Mouse (Mus musculus) lung, postnatal 0 days (tissue): ENCODE data around the gene Slc35b2. TPM values are rescaled to one million over a fixed set of nuclear protein-coding genes. Genes with fewer than 3 reads are reported as not detected.

Source experiments
- ATAC-seq: fragments of 200-750 bp; cut with Nextera tagmentation; 2 replicates; pipeline ENCODE4 v1.8.0; 2017; ENCODE audit warnings: moderate library complexity
- DNase-seq: peaks from one replicate; pipeline ENCODE4 v3.0.0-alpha.2; 2016; ENCODE audit warnings: low spot score
- H3K27ac ChIP-seq: fragments of 300-500 bp; sonication (generic); 2 replicates; pipeline ENCODE4 v1.5.1; 2014; ENCODE audit warnings: antibody characterized with exemption, mild to moderate bottlenecking, low read length, mixed read lengths
- H3K27me3 ChIP-seq: fragments of 300-500 bp; sonication (generic); replicated peaks from 2 replicates; pipeline ENCODE4 v1.6.1; 2014; ENCODE audit warnings: low read length, mixed read lengths; ENCODE audit not compliant: insufficient read depth
- H3K36me3 ChIP-seq: fragments of 300-500 bp; sonication (generic); 2 replicates; pipeline ENCODE4 v1.6.1; 2014; ENCODE audit warnings: low read length, mixed read lengths; ENCODE audit not compliant: insufficient read depth
- H3K4me1 ChIP-seq: fragments of 300-500 bp; sonication (generic); 2 replicates; pipeline ENCODE4 v1.6.1; 2014; ENCODE audit warnings: antibody characterized with exemption, low read depth, low read length, mixed read lengths; ENCODE audit not compliant: insufficient read depth
- H3K4me2 ChIP-seq: fragments of 300-500 bp; sonication (generic); replicated peaks from 2 replicates; pipeline ENCODE4 v1.6.1; 2014; ENCODE audit warnings: low read depth, mild to moderate bottlenecking, low read length, moderate library complexity, mixed read lengths
- H3K4me3 ChIP-seq: fragments of 300-500 bp; sonication (generic); 2 replicates; pipeline ENCODE4 v1.5.1; 2014; ENCODE audit warnings: low read depth, low read length
- H3K9ac ChIP-seq: fragments of 300-500 bp; sonication (generic); replicated peaks from 2 replicates; pipeline ENCODE4 v1.6.1; 2014; ENCODE audit warnings: low read depth, mild to moderate bottlenecking
- H3K9me3 ChIP-seq: fragments of 300-500 bp; sonication (generic); 2 replicates; pipeline ENCODE4 v1.6.1; 2016; ENCODE audit warnings: low read length, mixed read lengths
- CTCF ChIP-seq: IDR thresholded peaks from 2 replicates; pipeline ENCODE4 v1.5.1; 2016; ENCODE audit warnings: antibody characterized with exemption, mild to moderate bottlenecking
- EP300 ChIP-seq: IDR thresholded peaks from 2 replicates; pipeline ENCODE4 v1.6.1; 2016; ENCODE audit warnings: antibody characterized with exemption, mild to moderate bottlenecking, control low read depth
- WGBS: fragments of 180-500 bp; shearing (Covaris S2); extraction: QIAGEN DNeasy Blood & Tissue Kit; methylation state at CpG from one replicate; pipeline ENCODE4 v1.1.7; 2014; 5-methylcytosine and 5-hydroxymethylcytosine counted together
- polyA plus RNA-seq: library from polyadenylated mRNA; unstranded; fragments of >200 nt; fragmentation: Nextera tagmentation; extraction: Ambion mirVana; gene quantifications from 2 replicates; pipeline ENCODE4 v1.2.1, GENCODE M21; 2015

Gene Slc35b2
- polyA plus RNA-seq, 1 experiment from 2014 or later, result 85.1 TPM

DNA sequence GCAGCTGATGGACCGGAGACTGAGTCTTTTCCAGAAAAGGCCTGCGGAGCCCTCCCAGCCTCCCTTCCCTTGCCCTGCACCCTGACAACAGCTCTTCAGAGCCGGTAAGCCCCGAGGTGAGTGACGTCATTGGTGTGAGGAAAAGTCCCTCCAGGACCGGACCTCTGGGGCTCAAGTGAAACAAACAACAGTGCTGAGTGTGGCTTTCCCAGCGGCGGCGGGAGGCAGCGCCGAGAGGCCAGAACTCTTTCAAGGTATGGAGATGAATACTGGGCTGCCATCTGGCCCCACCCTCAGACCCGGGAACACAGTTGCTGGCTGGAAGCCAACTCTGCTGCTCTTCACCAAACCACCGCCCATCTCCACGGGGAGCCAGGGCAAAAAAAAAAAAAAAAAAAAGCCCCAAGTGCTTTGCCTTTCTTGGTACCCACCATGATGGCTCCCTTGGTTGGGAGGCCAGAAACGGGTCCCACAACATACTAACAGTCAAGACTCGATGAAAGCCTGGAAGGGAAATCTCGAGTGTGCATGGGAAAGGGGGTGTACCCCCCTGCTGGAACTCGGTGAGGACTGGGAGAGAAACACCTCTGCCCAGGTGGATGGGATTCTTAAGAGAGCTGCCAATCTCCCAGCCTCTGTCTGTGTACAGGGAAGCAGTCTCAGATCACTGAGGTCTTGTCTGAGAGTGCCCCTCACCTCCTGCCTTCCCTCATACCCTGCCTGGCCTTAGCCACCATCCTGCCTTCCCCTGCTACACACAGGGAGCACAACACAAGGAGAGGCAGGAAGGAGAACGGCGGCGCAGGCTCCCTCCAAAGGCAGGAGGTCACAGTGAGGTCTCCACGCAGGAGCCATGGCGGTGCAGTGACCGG is 19.4 kb upstream of the Slc35b2 start:
- no peak overlapping the region for H3K9ac ChIP-seq
- no peaks in the 10 kb centered on the region for H3K36me3 ChIP-seq
- peak; percentile 27 for DNase-seq
- H3K9me3 ChIP-seq, result no peaks in the 10 kb centered on the region
- peaks cover 50% of the 10 kb centered on the region for H3K27me3 ChIP-seq
- 0 out of 2 replicates have a peak, but pooled peaks cover 8% of the 10 kb centered on the region for H3K4me1 ChIP-seq
- no peak overlapping the region for H3K4me3 ChIP-seq
- no peak overlapping the region for H3K27ac ChIP-seq
- WGBS, result 3% methylated on average over 24 of the region's 24 CpGs
- peak; percentile 14 for ATAC-seq
- TF ChIP-seq EP300, result no peak
- TF ChIP-seq CTCF, result no peak
- H3K4me2 ChIP-seq, result 0 out of 2 replicates have a peak overlapping the region, but pooled peaks have one; percentile 42

DNA sequence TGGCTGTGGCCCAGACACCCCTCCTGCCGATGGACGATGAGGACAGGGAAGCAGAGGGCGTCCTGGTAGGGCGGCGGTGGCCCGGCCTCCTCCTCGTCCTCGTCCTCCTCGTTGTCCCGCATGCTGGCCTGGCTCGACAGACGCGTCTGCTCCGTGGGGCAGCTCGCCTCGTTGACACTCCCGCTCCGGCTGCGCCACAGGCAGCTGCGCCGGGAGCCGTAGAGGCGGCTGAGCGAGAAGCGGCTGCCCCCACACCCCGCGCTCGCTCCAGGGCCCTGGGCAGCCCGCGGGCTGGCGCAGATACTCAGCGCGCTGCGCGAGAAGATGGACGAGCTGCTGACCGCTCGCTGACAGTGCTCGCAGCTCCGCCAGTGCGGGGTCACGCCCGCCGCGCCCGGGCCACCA is 18.8 kb upstream of the Slc35b2 start:
- H3K4me1 ChIP-seq, result 0 out of 2 replicates have a peak, but pooled peaks cover 8% of the 10 kb centered on the region
- H3K36me3 ChIP-seq, result no peaks in the 10 kb centered on the region
- no peak overlapping the region for H3K27ac ChIP-seq
- peak overlapping the region; percentile 19; the same call in 1 of the 2 replicates for H3K4me3 ChIP-seq
- ATAC-seq (no peak), DNase-seq (no peak)
- TF ChIP-seq CTCF (no peak), EP300 (no peak)
- H3K9me3 ChIP-seq, result no peaks in the 10 kb centered on the region
- 1% methylated on average over 34 of the region's 46 CpGs for whole genome bisulfite sequencing
- peaks cover 50% of the 10 kb centered on the region for H3K27me3 ChIP-seq
- H3K9ac ChIP-seq, result no peak overlapping the region
- H3K4me2 ChIP-seq, result peak overlapping the region; percentile 42

DNA sequence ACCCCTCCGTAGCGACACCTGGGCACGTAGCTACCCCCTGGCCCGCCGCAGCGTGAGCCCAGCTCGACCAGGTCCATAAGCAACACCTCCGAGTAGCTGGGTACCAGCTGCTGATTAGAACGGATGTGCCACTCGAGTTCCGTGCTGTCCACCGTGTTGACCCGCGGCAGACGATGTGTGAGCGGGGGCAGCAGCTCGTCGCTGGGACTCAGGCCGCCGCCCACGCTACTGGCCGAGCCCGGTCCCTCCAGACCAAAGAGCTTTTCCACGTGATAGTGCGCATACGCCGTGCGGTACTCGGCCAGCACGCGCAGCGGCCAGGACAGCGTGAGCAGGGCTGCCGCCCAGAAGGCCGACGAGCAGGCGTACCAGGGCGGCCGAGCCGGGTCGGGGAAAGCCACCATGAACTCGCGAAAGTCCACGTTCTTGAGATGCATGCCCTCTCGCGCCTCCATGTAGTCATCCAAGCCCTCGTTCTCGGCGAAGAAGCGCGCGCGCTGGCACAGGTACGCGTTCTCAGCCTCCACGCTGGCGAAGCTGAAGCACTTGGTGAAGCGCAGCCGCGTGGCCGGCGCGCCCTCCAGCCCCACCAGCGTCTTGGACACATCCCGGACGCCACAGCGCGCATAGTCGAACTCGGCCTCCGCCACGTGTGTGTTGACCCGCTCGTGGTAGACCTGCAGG is 18.3 kb upstream of the Slc35b2 start:
- DNase-seq (no peak), ATAC-seq (no peak)
- Histone ChIP-seq H3K27ac (no peak overlapping the region), H3K4me3 (peak overlapping the region; percentile 19; the same call in 1 of the 2 replicates), H3K4me2 (peak overlapping the region; percentile 42), H3K27me3 (peaks cover 50% of the 10 kb centered on the region), H3K9me3 (no peaks in the 10 kb centered on the region), H3K4me1 (0 out of 2 replicates have a peak, but pooled peaks cover 8% of the 10 kb centered on the region), H3K9ac (no peak overlapping the region), H3K36me3 (no peaks in the 10 kb centered on the region)
- TF ChIP-seq EP300, result no peak
- no peak for TF ChIP-seq CTCF
- WGBS, result 3% methylated on average over 70 of the region's 74 CpGs

DNA sequence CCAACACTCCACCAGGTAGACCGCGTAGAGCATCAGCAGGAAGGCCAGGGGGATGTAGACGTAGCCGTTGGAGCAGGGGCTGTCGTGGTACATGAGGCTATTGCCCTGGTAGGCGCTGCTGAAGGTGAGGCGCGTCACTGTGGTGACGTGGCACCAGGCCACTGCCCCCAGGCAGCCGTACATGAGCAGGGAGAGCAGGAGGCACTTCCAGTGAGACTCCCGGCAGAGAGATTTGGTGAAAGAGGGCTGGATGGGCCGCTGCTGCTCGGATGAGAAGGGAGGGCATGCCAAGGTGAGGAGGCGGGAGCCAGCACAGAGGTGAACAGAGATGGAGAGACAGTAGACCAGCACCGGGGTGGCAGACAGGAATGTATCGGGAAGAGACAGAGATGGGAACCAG is 16.7 kb upstream of the Slc35b2 start:
- TF ChIP-seq CTCF (no peak), EP300 (no peak)
- Histone ChIP-seq H3K9ac (no peak overlapping the region), H3K4me2 (no peak overlapping the region), H3K4me1 (0 out of 2 replicates have a peak, but pooled peaks cover 8% of the 10 kb centered on the region), H3K27ac (no peak overlapping the region), H3K36me3 (no peaks in the 10 kb centered on the region), H3K27me3 (peaks cover 58% of the 10 kb centered on the region), H3K9me3 (no peaks in the 10 kb centered on the region), H3K4me3 (no peak overlapping the region)
- no peak for ATAC-seq
- no peak for DNase-seq
- WGBS, result 76% methylated on average over 16 of the region's 16 CpGs

DNA sequence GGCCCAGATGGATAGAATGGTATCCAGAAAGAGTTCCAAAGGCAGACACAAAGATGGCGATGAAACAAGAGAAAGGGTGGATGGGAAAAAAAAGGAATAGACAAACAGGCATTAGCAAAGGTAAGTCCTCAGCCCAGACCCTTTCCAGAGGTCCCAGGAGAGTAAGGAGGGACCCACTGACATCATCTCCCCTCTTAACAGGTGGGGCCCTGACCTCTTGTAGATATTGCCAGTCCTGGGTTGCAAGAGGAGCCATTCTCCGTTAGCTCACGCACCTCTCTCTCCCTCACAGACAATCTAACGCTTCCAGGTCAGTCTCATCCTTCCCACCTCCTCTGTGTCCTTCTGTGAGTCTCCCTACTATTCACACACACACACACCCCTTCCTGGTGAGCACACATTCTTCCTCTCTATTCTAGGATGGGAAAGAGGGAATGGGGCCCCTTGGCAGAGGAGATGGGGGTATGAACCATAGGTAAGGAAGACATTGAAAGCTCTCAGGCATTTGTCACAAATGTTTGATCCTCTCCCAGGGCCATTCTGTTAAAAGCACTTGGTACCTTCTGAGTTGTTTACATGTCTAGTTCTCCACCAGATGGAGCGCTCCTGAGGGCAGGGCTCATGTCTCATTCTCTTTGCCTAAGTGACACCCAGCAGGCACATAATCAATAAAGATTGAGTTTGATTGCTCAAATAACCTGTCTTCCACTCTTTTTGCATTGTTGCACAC is 16.0 kb upstream of the Slc35b2 start:
- H3K4me2 ChIP-seq, result no peak overlapping the region
- no peaks in the 10 kb centered on the region for H3K9me3 ChIP-seq
- H3K4me1 ChIP-seq, result 0 out of 2 replicates have a peak, but pooled peaks cover 8% of the 10 kb centered on the region
- H3K4me3 ChIP-seq, result no peak overlapping the region
- 78% methylated on average over 5 of the region's 5 CpGs for WGBS
- H3K27ac ChIP-seq, result no peak overlapping the region
- 0 out of 2 replicates have a peak, but pooled peaks have one; percentile 7 for TF ChIP-seq CTCF
- no peak for TF ChIP-seq EP300
- H3K27me3 ChIP-seq, result peaks cover 58% of the 10 kb centered on the region
- no peaks in the 10 kb centered on the region for H3K36me3 ChIP-seq
- no peak overlapping the region for H3K9ac ChIP-seq
- ATAC-seq, result no peak
- DNase-seq, result no peak
